Mouse (Mus musculus) limb, embryonic 15.5 days (tissue): ENCODE data around the gene Wwox. TPM values are rescaled to one million over a fixed set of nuclear protein-coding genes. Genes with fewer than 3 reads are reported as not detected.

Experiments
- ATAC-seq: fragments of 200-750 bp; cut with Nextera tagmentation; 2 replicates; pipeline ENCODE4 v1.8.0; 2017; ENCODE audit warnings: low read depth, moderate TSS enrichment; ENCODE audit not compliant: insufficient number of reproducible peaks, low FRiP score, low TSS enrichment
- H3K27ac ChIP-seq: fragments of 300-500 bp; sonication (generic); 2 replicates; pipeline ENCODE4 v1.5.1; 2015; ENCODE audit warnings: moderate library complexity, mild to moderate bottlenecking, inconsistent platforms
- H3K27me3 ChIP-seq: fragments of 300-500 bp; sonication (generic); 2 replicates; pipeline ENCODE4 v1.6.1; 2015; ENCODE audit warnings: inconsistent platforms
- H3K36me3 ChIP-seq: fragments of 300-500 bp; sonication (generic); 2 replicates; pipeline ENCODE4 v1.6.1; 2015; ENCODE audit warnings: inconsistent platforms
- H3K4me1 ChIP-seq: fragments of 300-500 bp; sonication (generic); 2 replicates; pipeline ENCODE4 v1.6.1; 2015; ENCODE audit warnings: inconsistent platforms
- H3K4me2 ChIP-seq: fragments of 300-500 bp; sonication (generic); 2 replicates; pipeline ENCODE4 v1.6.1; 2015; ENCODE audit warnings: mild to moderate bottlenecking, inconsistent platforms
- H3K4me3 ChIP-seq: fragments of 300-500 bp; sonication (generic); 2 replicates; pipeline ENCODE4 v1.5.1; 2015; ENCODE audit warnings: mild to moderate bottlenecking, inconsistent platforms
- H3K9ac ChIP-seq: fragments of 300-500 bp; sonication (generic); 2 replicates; pipeline ENCODE4 v1.6.1; 2015; ENCODE audit warnings: inconsistent platforms
- H3K9me3 ChIP-seq: fragments of 300-500 bp; sonication (generic); 2 replicates; pipeline ENCODE4 v1.6.1; 2016; ENCODE audit warnings: inconsistent platforms
- WGBS: fragments of 180-500 bp; shearing (Covaris S2); methylation state at CpG from one replicate; pipeline ENCODE4 v1.1.7; 2015; 5-methylcytosine and 5-hydroxymethylcytosine counted together
- polyA plus RNA-seq: library from polyadenylated mRNA; unstranded; fragments of >200 nt; fragmentation: Nextera tagmentation; extraction: Ambion mirVana; gene quantifications from 2 replicates; pipeline ENCODE4 v1.2.1, GENCODE M21; 2015

Wwox gene
- polyA plus RNA-seq, 1 experiment from 2014 or later: 10.4 TPM

DNA sequence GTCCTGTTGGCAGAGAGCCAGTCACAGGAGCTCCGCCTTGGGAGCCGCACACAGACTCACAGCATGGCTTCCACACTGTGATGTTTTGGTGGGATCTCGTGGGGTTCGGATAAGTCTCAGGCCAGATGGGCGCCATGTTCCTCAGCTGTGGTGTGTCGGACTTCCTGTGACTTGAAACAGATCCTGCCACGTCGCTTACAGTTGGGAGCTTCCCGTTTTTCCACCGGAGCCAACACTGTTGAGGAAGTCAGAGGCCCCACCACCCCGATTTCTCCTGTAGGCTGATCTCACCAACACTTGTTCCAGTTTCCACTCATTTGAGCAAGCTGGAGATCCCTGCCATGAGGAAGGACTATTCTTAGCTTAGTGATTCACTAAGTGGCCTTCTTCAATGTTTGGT lies 34.1 kb downstream of the Wwox start:
- H3K9me3 ChIP-seq: no peaks in the 10 kb centered on the region
- WGBS: 82% methylated on average over 11 of the region's 11 CpGs
- no peak for ATAC-seq
- H3K9ac ChIP-seq: no peak overlapping the region
- H3K27ac ChIP-seq: no peak overlapping the region
- no peak overlapping the region for H3K4me3 ChIP-seq
- no peaks in the 10 kb centered on the region for H3K27me3 ChIP-seq
- H3K4me2 ChIP-seq: no peak overlapping the region
- H3K36me3 ChIP-seq: peaks cover 4% of the 10 kb centered on the region; the same call in 1 of the 2 replicates
- H3K4me1 ChIP-seq: no peaks in the 10 kb centered on the region

- whole genome bisulfite sequencing: 60% methylated on average over 10 of the region's 10 CpGs
Measured at GRCm38 (mm10) chr8:114476919-114477318, 37.5 kb downstream of the Wwox start.

GRCm38 (mm10) chr8:114477790-114478189 lies 38.3 kb downstream of the Wwox start:
- Histone ChIP-seq H3K36me3 (no peaks in the 10 kb centered on the region), H3K9me3 (no peaks in the 10 kb centered on the region), H3K4me3 (no peak overlapping the region), H3K27me3 (no peaks in the 10 kb centered on the region), H3K9ac (no peak overlapping the region), H3K27ac (no peak overlapping the region), H3K4me1 (no peaks in the 10 kb centered on the region), H3K4me2 (no peak overlapping the region)
- 77% methylated on average over 8 of the region's 8 CpGs for WGBS
- no peak for ATAC-seq

More at GRCm38 (mm10) chr8:114476919-114477318, 37.5 kb downstream of the Wwox start:
- no peaks in the 10 kb centered on the region for H3K9me3 ChIP-seq
- H3K4me2 ChIP-seq: no peak overlapping the region
- H3K36me3 ChIP-seq: no peaks in the 10 kb centered on the region
- no peaks in the 10 kb centered on the region for H3K4me1 ChIP-seq
- no peak overlapping the region for H3K27ac ChIP-seq
- H3K4me3 ChIP-seq: no peak overlapping the region
- no peak overlapping the region for H3K9ac ChIP-seq
- H3K27me3 ChIP-seq: no peaks in the 10 kb centered on the region
- no peak for ATAC-seq

- H3K36me3 ChIP-seq: no peaks in the 10 kb centered on the region
- H3K9ac ChIP-seq: no peak overlapping the region
- 78% methylated on average over 8 of the region's 8 CpGs for whole genome bisulfite sequencing
- H3K4me1 ChIP-seq: no peaks in the 10 kb centered on the region
- ATAC-seq: no peak
- no peak overlapping the region for H3K4me3 ChIP-seq
- no peaks in the 10 kb centered on the region for H3K9me3 ChIP-seq
- no peak overlapping the region for H3K27ac ChIP-seq
- no peak overlapping the region for H3K4me2 ChIP-seq
- no peaks in the 10 kb centered on the region for H3K27me3 ChIP-seq
Measured at GRCm38 (mm10) chr8:114479749-114480148, 40.3 kb downstream of the Wwox start.

DNA sequence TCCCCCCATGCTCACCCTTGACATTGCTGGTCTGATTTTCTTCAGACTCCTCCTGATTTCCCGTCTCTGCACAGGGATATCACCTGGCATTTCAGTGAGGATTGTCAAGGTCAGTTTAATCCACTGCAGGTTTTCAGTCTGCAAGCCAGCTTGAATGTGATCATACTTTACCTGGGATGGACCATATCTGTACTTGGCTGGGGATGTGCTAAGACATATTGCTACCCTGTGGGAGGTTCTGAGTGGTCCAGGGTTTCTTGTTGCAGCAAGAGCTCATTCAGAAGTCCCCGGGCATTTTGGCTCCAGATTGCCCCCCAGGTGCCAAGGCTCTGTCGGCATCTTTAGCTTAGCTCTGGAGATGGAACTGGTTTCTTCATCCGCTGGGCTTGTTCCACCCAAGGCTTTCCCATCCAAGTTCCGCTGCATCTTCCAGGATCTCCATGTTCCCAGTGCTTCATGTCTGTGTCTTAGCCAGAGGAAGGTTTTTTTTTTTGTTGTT lies 52.3 kb downstream of the Wwox start:
- no peaks in the 10 kb centered on the region for H3K36me3 ChIP-seq
- 84% methylated on average over 5 of the region's 5 CpGs for WGBS
- no peaks in the 10 kb centered on the region for H3K27me3 ChIP-seq
- H3K4me2 ChIP-seq: no peak overlapping the region
- no peak overlapping the region for H3K4me3 ChIP-seq
- ATAC-seq: no peak
- H3K9me3 ChIP-seq: no peaks in the 10 kb centered on the region
- H3K4me1 ChIP-seq: no peaks in the 10 kb centered on the region
- H3K27ac ChIP-seq: no peak overlapping the region
- H3K9ac ChIP-seq: no peak overlapping the region

DNA sequence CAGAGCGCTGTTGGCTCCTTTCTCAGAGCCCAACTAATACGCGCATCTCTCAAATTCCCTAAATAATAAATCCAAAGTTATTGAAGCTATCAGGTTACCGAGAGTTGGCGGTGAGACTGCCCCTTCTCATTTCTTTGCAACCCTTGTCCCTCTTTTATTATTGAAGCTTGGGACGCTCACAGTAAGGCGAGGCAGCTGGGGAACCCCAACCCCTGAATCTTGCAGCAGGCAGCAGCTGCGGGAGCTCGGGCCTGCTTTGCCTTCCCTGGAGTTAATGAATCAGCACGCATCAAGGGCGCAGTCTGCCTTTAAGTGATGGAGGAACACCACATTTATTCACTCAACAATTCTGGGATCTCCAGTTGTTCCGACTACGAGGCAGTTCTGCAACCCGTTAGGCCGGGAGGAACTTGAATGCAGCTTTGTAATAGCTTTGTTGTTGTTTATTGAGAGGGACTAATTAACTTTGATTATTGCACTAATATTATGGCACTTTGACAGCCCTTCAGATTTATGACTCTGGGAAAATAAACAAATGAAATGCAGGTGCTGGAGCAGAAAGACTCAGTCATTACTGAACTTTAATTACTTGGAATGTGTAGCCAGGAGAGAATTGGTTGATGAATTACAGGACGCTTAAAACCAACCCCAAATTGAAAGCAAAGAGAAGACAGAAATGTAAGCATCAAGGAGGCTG lies 60.1 kb downstream of the Wwox start:
- peaks cover 16% of the 10 kb centered on the region; the same call in 1 of the 2 replicates for H3K27me3 ChIP-seq
- H3K9me3 ChIP-seq: no peaks in the 10 kb centered on the region
- no peak overlapping the region for H3K27ac ChIP-seq
- WGBS: 26% methylated on average over 16 of the region's 16 CpGs
- H3K4me1 ChIP-seq: peaks cover 17% of the 10 kb centered on the region
- no peak overlapping the region for H3K4me2 ChIP-seq
- H3K36me3 ChIP-seq: no peaks in the 10 kb centered on the region
- ATAC-seq: no peak
- H3K9ac ChIP-seq: no peak overlapping the region
- no peak overlapping the region for H3K4me3 ChIP-seq

DNA sequence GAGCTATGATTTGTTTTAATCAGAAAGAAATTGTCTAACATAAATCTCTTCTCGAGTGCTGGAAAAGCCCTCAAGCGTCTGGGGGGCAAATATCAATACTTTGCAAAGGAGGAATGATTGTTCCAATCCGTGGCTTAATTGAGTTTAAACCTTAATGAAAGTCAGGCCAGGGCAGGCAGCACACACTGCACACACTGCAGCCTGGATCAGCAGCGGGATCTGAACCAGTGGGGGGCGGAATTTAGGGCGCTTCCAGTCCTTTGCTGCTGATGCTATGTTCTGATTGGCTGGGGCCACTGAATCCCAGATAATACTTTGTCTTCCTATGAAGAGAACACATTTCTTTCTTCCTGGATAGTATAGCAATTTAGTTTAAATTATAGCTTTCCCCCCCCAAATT lies 62.5 kb downstream of the Wwox start:
- H3K27me3 ChIP-seq: peaks cover 16% of the 10 kb centered on the region; the same call in 1 of the 2 replicates
- no peaks in the 10 kb centered on the region for H3K36me3 ChIP-seq
- 49% methylated on average over 6 of the region's 6 CpGs for WGBS
- H3K27ac ChIP-seq: no peak overlapping the region
- no peak overlapping the region for H3K9ac ChIP-seq
- peaks cover 30% of the 10 kb centered on the region for H3K4me1 ChIP-seq
- no peak overlapping the region for H3K4me3 ChIP-seq
- no peak for ATAC-seq
- H3K4me2 ChIP-seq: no peak overlapping the region
- H3K9me3 ChIP-seq: no peaks in the 10 kb centered on the region

DNA sequence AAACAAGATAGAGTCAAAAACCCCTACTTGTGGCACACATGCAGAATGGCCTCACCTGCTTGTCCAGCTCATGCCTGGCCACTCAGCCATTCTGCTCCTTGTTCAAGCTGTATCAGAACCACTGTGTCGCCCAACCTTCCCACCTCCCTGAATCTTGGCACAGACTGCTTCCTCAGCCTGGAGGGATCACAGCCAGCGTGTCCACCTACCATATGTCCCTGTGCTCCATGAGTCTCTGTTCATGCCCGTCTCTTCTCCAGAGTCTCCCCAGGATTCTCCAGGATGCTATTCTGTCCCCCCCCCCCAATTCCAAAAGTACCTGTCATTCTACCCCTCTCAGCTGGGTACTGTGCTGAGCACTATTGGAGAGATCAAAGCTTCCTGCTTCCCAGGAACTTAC lies 63.7 kb downstream of the Wwox start:
- no peak overlapping the region for H3K4me2 ChIP-seq
- no peak overlapping the region for H3K9ac ChIP-seq
- H3K4me1 ChIP-seq: peaks cover 30% of the 10 kb centered on the region
- H3K9me3 ChIP-seq: no peaks in the 10 kb centered on the region
- H3K27me3 ChIP-seq: peaks cover 16% of the 10 kb centered on the region; the same call in 1 of the 2 replicates
- ATAC-seq: no peak
- WGBS: 88% methylated on average over 3 of the region's 3 CpGs
- no peaks in the 10 kb centered on the region for H3K36me3 ChIP-seq
- H3K27ac ChIP-seq: no peak overlapping the region
- no peak overlapping the region for H3K4me3 ChIP-seq

DNA sequence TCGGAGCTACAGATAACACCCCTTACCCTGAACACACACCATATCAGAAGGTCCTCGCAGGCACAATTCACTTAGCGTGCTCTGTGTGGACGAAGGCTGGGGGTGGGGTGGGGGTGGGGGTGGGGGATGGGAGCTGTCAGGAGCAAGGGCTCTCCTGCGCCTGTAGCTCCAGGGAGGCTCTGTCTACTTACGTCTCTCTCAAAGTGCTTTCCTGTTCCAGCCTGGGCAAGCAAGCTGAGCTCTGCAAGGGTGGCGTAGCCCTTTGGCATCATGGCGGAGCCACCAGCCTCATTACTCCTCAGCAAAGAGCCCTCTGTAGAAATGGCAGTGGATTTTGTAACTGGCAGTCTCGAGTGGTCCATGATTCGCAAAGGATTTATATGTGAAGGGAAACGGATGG lies 65.4 kb downstream of the Wwox start:
- H3K4me1 ChIP-seq: peaks cover 19% of the 10 kb centered on the region
- H3K27me3 ChIP-seq: peaks cover 7% of the 10 kb centered on the region; the same call in 1 of the 2 replicates
- WGBS: 31% methylated on average over 11 of the region's 11 CpGs
- no peaks in the 10 kb centered on the region for H3K36me3 ChIP-seq
- no peak overlapping the region; the same call in 1 of the 2 replicates for H3K4me3 ChIP-seq
- no peaks in the 10 kb centered on the region for H3K9me3 ChIP-seq
- peak overlapping the region; percentile 17 for H3K4me2 ChIP-seq
- H3K9ac ChIP-seq: no peak overlapping the region
- H3K27ac ChIP-seq: no peak overlapping the region
- no peak for ATAC-seq

DNA sequence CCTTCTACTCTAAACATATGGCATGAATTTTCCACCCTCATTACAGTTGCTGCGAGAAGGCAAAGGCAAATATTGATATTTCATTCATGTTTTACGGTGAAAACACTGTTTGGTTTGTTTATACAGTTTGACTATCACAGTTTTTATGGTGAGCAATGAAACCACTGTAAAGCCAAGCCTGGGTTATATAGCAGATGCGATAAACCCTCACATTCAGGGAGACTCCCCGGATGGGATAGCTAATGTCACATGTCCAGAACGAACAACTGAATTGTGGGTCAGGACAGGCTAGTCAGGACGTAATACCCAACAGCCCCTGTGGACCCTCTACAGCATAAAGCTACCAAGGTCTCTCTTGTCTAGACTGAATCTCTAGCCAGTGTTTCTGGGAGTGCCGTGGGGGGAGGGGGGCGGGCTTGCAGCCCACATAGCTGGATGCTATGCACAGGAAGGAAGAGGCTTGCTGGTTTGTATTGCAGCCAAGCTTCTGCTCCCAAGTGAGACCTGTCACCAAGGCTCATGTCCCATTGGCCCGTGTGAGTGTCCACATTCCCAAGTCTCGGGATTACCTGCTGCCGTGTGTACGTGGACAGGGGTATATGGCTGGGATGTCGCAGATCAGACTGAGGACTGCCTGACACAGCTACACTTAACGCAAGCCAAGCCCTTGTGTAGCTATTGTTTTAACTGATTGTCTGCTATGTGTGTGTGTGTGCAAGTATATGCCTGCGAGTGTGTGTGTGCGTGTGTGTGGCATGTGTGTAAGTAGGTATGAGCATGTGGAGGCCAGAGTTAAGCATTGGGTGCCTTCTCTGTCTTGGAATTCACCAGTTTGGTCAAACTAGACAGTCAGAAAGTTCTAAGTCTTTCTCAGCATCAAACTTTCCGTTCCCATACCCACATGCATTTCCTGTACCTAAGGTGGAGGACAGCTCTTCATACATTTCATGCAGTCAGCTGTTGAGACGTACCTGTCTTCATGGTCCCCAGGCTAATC lies 66.2 kb downstream of the Wwox start:
- H3K36me3 ChIP-seq: no peaks in the 10 kb centered on the region
- peaks cover 7% of the 10 kb centered on the region; the same call in 1 of the 2 replicates for H3K27me3 ChIP-seq
- H3K9ac ChIP-seq: no peak overlapping the region
- no peak overlapping the region for H3K27ac ChIP-seq
- 63% methylated on average over 18 of the region's 18 CpGs for WGBS
- H3K4me2 ChIP-seq: no peak overlapping the region; the same call in 1 of the 2 replicates
- ATAC-seq: 0 out of 2 replicates have a peak, but pooled peaks have one; percentile 16
- no peak overlapping the region for H3K4me3 ChIP-seq
- peaks cover 17% of the 10 kb centered on the region for H3K4me1 ChIP-seq
- no peaks in the 10 kb centered on the region for H3K9me3 ChIP-seq

DNA sequence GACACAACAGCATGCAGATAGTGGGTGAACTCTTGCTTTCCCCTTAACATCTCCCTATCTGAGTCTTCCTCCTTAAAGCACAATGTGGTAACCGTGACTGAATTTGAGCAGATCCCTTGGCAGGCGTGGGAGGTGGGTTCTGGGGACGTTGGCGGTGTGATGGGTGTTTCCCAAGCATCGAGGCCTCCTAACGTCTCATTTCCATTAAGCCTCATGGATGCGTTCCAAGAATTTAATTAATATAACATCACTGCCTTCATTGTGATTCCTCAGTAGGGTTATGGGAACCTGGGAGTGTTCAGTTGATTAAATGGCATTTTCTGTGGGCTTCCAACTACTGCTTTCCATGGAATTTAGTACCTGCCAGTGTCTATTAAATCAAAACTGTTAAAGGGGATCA lies 67.9 kb downstream of the Wwox start:
- no peak for ATAC-seq
- 62% methylated on average over 7 of the region's 7 CpGs for WGBS
- Histone ChIP-seq H3K4me1 (peaks cover 17% of the 10 kb centered on the region), H3K4me2 (no peak overlapping the region), H3K9me3 (no peaks in the 10 kb centered on the region), H3K9ac (no peak overlapping the region), H3K4me3 (no peak overlapping the region), H3K27ac (no peak overlapping the region), H3K27me3 (peaks cover 7% of the 10 kb centered on the region; the same call in 1 of the 2 replicates), H3K36me3 (no peaks in the 10 kb centered on the region)
